Mouse (Mus musculus): Measurements from ENCODE around the gene Csrp1. TPM values are rescaled to one million over a fixed set of nuclear protein-coding genes. Genes with fewer than 3 reads are reported as not detected.

Gene Csrp1
- 41.9 and 42.0 TPM in 2 replicates for polyA plus RNA-seq (2016; fragmentation: Nextera tagmentation; extraction: Ambion mirVana)

- Histone ChIP-seq H3K4me3 (no peak within 1 kb of the TSS), H3K36me3 (replicated peaks) (no peaks in the 10 kb centered on the region), H3K27ac (0 out of 2 replicates have a peak within 1 kb of the TSS, but pooled peaks have one; percentile 25), H3K27me3 (ENCODE audit: poor library complexity, severe bottlenecking) (no peaks in the 10 kb centered on the region), H3K9me3 (no peaks in the 10 kb centered on the region), H3K4me1 (peaks cover 8% of the 10 kb centered on the region; the same call in 1 of the 2 replicates)
- no peak for DNase-seq (ENCODE audit: extremely low spot score, low spot score)
- 70% methylated on average over 6 of the region's 6 CpGs for WGBS
Measured at GRCm38 (mm10) chr1:135719983-135720382, at the start of gene Csrp1. Gene Csrp1 (plus strand): TSS chr1:135720061.

- no peaks in the 10 kb centered on the region for H3K9me3 ChIP-seq
- H3K36me3 ChIP-seq (replicated peaks), result no peaks in the 10 kb centered on the region
- peaks cover 8% of the 10 kb centered on the region for H3K27me3 ChIP-seq (ENCODE audit: poor library complexity, severe bottlenecking)
- peak; percentile 85 for DNase-seq (ENCODE audit: extremely low spot score, low spot score)
- 0 out of 2 replicates have a peak overlapping the region, but pooled peaks have one; percentile 10 for H3K4me3 ChIP-seq
- peaks cover 43% of the 10 kb centered on the region for H3K4me1 ChIP-seq
- peak overlapping the region; percentile 76 for H3K27ac ChIP-seq
- WGBS, result 13% methylated on average over 13 of the region's 13 CpGs
Measured at GRCm38 (mm10) chr1:135670397-135671130, 49.3 kb upstream of the Csrp1 start.

DNA sequence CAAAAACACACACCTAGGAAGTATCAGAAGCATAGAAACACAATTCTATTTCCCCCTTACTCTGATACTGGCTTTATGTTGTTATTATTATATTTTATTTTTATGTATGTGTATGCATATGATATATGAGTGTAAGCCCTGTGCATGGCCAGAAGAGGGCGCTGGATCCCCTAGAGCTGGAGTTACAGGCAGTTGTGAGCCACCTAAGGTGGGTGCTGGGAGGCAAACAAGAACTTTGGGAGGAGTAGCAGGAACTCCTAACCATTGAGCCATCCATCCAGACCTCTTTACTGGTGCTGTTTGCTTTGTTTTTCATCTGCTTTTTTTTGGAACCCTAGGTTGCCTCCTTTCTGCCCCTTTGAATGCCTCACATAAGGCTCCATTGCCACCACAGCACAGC, 48.5 kb upstream of the Csrp1 start:
- Histone ChIP-seq H3K9me3 (no peaks in the 10 kb centered on the region), H3K36me3 (replicated peaks) (no peaks in the 10 kb centered on the region), H3K4me1 (peaks cover 46% of the 10 kb centered on the region), H3K27ac (no peak overlapping the region), H3K27me3 (ENCODE audit: poor library complexity, severe bottlenecking) (peaks cover 8% of the 10 kb centered on the region), H3K4me3 (no peak overlapping the region)
- 29% methylated on average over 1 of the region's 1 CpGs for WGBS
- DNase-seq (ENCODE audit: extremely low spot score, low spot score), result no peak

- WGBS, result 86% methylated on average over 8 of the region's 8 CpGs
Measured at GRCm38 (mm10) chr1:135671956-135672355, 47.9 kb upstream of the Csrp1 start.

DNA sequence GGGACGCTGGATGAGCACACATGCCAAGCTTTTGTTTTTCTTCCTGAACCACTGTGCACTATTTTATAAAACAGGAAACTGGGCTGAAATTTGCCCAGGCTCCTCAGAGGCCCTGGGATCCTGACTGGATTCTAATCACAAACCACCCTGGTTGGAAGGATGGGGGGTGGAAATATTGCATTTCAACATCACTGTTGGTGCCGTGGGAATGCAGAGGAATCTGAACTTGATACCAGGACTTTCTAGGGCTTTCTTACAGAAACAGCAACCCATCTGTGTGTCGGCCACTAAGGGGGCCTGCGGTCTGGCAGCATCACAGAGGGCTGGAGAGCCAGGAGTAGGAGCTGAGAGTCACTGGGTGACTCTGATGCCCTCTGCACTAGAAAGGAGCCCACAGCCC, 47.5 kb upstream of the Csrp1 start:
- DNase-seq (ENCODE audit: extremely low spot score, low spot score), result no peak
- H3K9me3 ChIP-seq, result no peaks in the 10 kb centered on the region
- H3K4me1 ChIP-seq, result peaks cover 48% of the 10 kb centered on the region
- no peak overlapping the region for H3K4me3 ChIP-seq
- WGBS, result 85% methylated on average over 4 of the region's 4 CpGs
- H3K27me3 ChIP-seq (ENCODE audit: poor library complexity, severe bottlenecking), result peaks cover 8% of the 10 kb centered on the region
- no peak overlapping the region; the same call in 1 of the 2 replicates for H3K27ac ChIP-seq
- H3K36me3 ChIP-seq (replicated peaks), result no peaks in the 10 kb centered on the region

More at GRCm38 (mm10) chr1:135671956-135672355, 47.9 kb upstream of the Csrp1 start:
- no peak for DNase-seq (ENCODE audit: extremely low spot score, low spot score)
- Histone ChIP-seq H3K36me3 (replicated peaks) (no peaks in the 10 kb centered on the region), H3K9me3 (no peaks in the 10 kb centered on the region), H3K4me3 (no peak overlapping the region), H3K4me1 (peaks cover 46% of the 10 kb centered on the region), H3K27me3 (ENCODE audit: poor library complexity, severe bottlenecking) (peaks cover 8% of the 10 kb centered on the region), H3K27ac (no peak overlapping the region)

GRCm38 (mm10) chr1:135673423-135673822, 46.4 kb upstream of the Csrp1 start:
- 86% methylated on average over 14 of the region's 14 CpGs for WGBS
- Histone ChIP-seq H3K27me3 (ENCODE audit: poor library complexity, severe bottlenecking) (peaks cover 8% of the 10 kb centered on the region), H3K4me1 (peaks cover 42% of the 10 kb centered on the region)

DNA sequence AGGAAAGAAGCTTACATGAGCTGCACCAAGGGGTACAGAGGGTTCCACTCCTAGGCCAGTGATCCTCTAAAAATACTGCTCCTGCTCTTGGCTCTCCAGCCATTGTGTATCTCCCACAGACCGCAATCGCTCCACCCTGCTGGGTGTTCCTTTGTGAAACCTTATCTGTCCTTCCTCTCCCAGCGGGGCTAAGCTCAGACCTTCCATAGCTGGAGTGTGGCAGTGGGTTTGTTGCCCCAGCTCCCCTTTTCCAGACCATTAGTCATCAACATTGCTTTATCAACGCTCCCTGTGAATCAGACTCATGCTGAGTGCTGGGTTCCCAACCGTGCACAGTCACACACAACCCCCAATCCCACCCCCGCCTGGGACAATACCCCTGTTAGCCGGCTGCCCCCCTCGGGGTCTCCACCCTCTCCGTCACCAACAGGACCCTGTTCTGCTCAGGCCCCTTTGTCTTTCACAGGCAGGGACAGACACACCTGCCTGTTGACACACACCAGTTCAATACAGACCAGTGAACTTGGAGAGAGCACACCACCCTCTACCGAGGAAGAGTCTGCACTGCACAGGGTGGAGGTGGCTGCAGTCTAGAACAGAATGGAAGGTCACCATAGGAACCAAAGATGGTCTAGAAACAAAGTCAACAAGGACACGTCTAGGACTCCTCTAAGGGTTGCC, 44.3 kb upstream of the Csrp1 start:
- Histone ChIP-seq H3K9me3 (no peaks in the 10 kb centered on the region), H3K36me3 (replicated peaks) (no peaks in the 10 kb centered on the region), H3K27me3 (ENCODE audit: poor library complexity, severe bottlenecking) (no peaks in the 10 kb centered on the region), H3K4me3 (no peak overlapping the region), H3K27ac (peak overlapping the region; percentile 6; the same call in 1 of the 2 replicates), H3K4me1 (peaks cover 24% of the 10 kb centered on the region)
- WGBS, result 25% methylated on average over 11 of the region's 11 CpGs
- DNase-seq (ENCODE audit: extremely low spot score, low spot score), result no peak

More at GRCm38 (mm10) chr1:135673423-135673822, 46.4 kb upstream of the Csrp1 start:
- no peak for DNase-seq (ENCODE audit: extremely low spot score, low spot score)
- Histone ChIP-seq H3K27ac (no peak overlapping the region), H3K36me3 (replicated peaks) (no peaks in the 10 kb centered on the region), H3K9me3 (no peaks in the 10 kb centered on the region), H3K4me3 (no peak overlapping the region)

DNA sequence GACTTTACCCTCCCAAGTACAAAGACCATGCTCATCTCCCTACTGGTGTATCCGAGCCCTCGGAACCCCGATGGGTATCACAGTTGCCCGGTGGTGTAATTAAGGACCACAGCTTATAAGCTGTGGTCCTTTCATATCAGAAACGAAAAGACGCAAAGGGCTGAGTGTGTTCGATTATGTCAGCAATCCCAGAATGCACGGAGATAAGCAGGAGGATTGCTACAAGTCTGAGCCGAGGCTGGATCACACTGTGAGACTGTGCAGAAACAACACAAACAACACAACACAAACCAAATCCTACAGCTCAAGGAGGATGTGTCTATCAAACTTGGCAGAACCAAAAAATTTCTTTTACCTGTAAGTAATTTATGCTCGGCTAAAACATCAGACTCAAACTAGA, 43.6 kb upstream of the Csrp1 start:
- no peak for DNase-seq (ENCODE audit: extremely low spot score, low spot score)
- Histone ChIP-seq H3K4me3 (no peak overlapping the region), H3K36me3 (replicated peaks) (no peaks in the 10 kb centered on the region), H3K4me1 (peaks cover 21% of the 10 kb centered on the region), H3K27me3 (ENCODE audit: poor library complexity, severe bottlenecking) (no peaks in the 10 kb centered on the region), H3K9me3 (no peaks in the 10 kb centered on the region), H3K27ac (no peak overlapping the region)
- WGBS, result 90% methylated on average over 10 of the region's 10 CpGs

- Histone ChIP-seq H3K4me3 (no peak overlapping the region), H3K4me1 (peaks cover 21% of the 10 kb centered on the region), H3K9me3 (no peaks in the 10 kb centered on the region), H3K27me3 (ENCODE audit: poor library complexity, severe bottlenecking) (no peaks in the 10 kb centered on the region), H3K27ac (no peak overlapping the region), H3K36me3 (replicated peaks) (no peaks in the 10 kb centered on the region)
- 49% methylated on average over 7 of the region's 8 CpGs for WGBS
- DNase-seq (ENCODE audit: extremely low spot score, low spot score), result no peak
Measured at GRCm38 (mm10) chr1:135676938-135677682, 42.8 kb upstream of the Csrp1 start.

DNA sequence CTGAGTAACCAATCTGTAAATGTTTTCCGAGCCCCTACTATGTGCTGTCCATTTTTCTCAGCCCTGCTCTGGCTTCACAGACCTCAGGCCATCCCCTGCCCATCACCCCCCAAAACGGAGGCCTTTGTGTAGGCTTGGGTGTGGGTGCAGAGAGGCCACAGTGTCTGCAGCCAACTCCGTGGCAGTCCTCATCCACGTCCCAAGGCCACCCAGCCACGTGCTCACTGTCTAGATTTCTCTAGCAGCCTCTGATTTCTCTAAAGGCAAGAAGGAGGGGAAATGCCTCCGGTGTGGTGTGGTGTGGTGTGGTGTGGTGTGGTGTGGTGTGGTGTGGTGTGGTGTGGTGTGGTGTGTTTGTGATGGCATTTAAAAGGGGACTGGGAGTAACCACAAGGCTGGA, 41.7 kb upstream of the Csrp1 start:
- WGBS, result 83% methylated on average over 6 of the region's 6 CpGs
- DNase-seq (ENCODE audit: extremely low spot score, low spot score), result no peak

GRCm38 (mm10) chr1:135680716-135681115, 39.1 kb upstream of the Csrp1 start:
- no peaks in the 10 kb centered on the region for H3K9me3 ChIP-seq
- H3K4me1 ChIP-seq, result peaks cover 12% of the 10 kb centered on the region
- H3K27me3 ChIP-seq (ENCODE audit: poor library complexity, severe bottlenecking), result peaks cover 16% of the 10 kb centered on the region
- 72% methylated on average over 4 of the region's 4 CpGs for whole genome bisulfite sequencing
- no peak overlapping the region for H3K27ac ChIP-seq
- DNase-seq (ENCODE audit: extremely low spot score, low spot score), result no peak
- H3K36me3 ChIP-seq (replicated peaks), result no peaks in the 10 kb centered on the region; the same call in 1 of the 2 replicates
- H3K4me3 ChIP-seq, result no peak overlapping the region

More for the DNA sequence above, 41.7 kb upstream of the Csrp1 start:
- no peaks in the 10 kb centered on the region for H3K27me3 ChIP-seq (ENCODE audit: poor library complexity, severe bottlenecking)
- H3K9me3 ChIP-seq, result no peaks in the 10 kb centered on the region
- no peaks in the 10 kb centered on the region for H3K36me3 ChIP-seq (replicated peaks)
- H3K4me1 ChIP-seq, result peaks cover 13% of the 10 kb centered on the region
- H3K27ac ChIP-seq, result no peak overlapping the region
- no peak overlapping the region for H3K4me3 ChIP-seq

GRCm38 (mm10) chr1:135681122-135681521, 38.7 kb upstream of the Csrp1 start:
- DNase-seq (ENCODE audit: extremely low spot score, low spot score), result no peak
- H3K9me3 ChIP-seq, result no peaks in the 10 kb centered on the region
- H3K27ac ChIP-seq, result no peak overlapping the region
- H3K4me1 ChIP-seq, result peaks cover 12% of the 10 kb centered on the region
- WGBS, result 81% methylated on average over 8 of the region's 8 CpGs
- no peaks in the 10 kb centered on the region; the same call in 1 of the 2 replicates for H3K36me3 ChIP-seq (replicated peaks)
- H3K4me3 ChIP-seq, result no peak overlapping the region
- peaks cover 20% of the 10 kb centered on the region for H3K27me3 ChIP-seq (ENCODE audit: poor library complexity, severe bottlenecking)
